17 mouse cellular contexts compared by ENCODE assay signal in genomic region chr7:67440806-67441205, GRCm38 (mm10).
A peak's percentile ranks its signal among the peaks of the same experiment; 100 is the strongest.
DNase-seq lines count a peak whose midpoint lies in the region; ATAC-seq and TF ChIP-seq lines count a peak whose summit lies in the region.
"Had no signal": no experiment of that assay in that cellular context is flagged by ENCODE, and none has a peak within 500 bp of the region (broad histone marks: within the 10 kb centered on the region; RNA-seq: fewer than 3 reads in every experiment).

No protein-coding gene starts in this region.

- WGBS in liver, postnatal 0 days (ENCODE audit: insufficient replicate concordance) = 80% methylated on average over 8 of the region's 8 CpGs

- H3K27ac ChIP-seq in liver, postnatal 0 days (ENCODE audit: low read depth) = no peak overlapping the region
- H3K27ac ChIP-seq: midbrain, embryonic 12.5 days; neural tube, embryonic 13.5 days had no signal

- H3K9ac ChIP-seq in liver, postnatal 0 days (replicated peaks) = no peak overlapping the region
- H3K9ac ChIP-seq: heart, embryonic 12.5 days; midbrain, embryonic 12.5 days; neural tube, embryonic 13.5 days had no signal

- TF ChIP-seq EP300 in liver, postnatal 0 days (IDR thresholded peaks at IDR 0.05; ENCODE audit: low read depth) = no peak

- no peaks in the 10 kb centered on the region for H3K27me3 ChIP-seq in liver, postnatal 0 days (ENCODE audit: insufficient read depth, low read length)
- H3K27me3 ChIP-seq: heart, embryonic 12.5 days; midbrain, embryonic 12.5 days; neural tube, embryonic 13.5 days had no signal

- ATAC-seq in frontal cortex, adult (ENCODE audit: low TSS enrichment) = no peak
- ATAC-seq in liver, postnatal 0 days = no peak

- peak; percentile 38 to 67 for DNase-seq in frontal cortex, postnatal 10 days (ENCODE audit: low spot score in 2 of 2)
- DNase-seq in right cerebral cortex, postnatal 10 days (ENCODE audit: low spot score in 2 of 2) = peak; percentile 86 to 91
- DNase-seq in right cerebral cortex, adult 2 months (ENCODE audit: low spot score in 2 of 2) = no peak
- peak; percentile 80 to 85 for DNase-seq in layer of hippocampus, postnatal 14 days (ENCODE audit: low spot score in 2 of 2)
- peak; percentile 45 to 76 for DNase-seq in thymus, postnatal 36 days
- DNase-seq in liver, postnatal 0 days = no peak
- no peak for DNase-seq in kidney, adult 11 months
- DNase-seq: embryo, embryonic 11 days; gastrocnemius, postnatal 10 days; kidney, adult 2 months; lung, postnatal 10 days; retina, postnatal 1 day had no signal

- no peak overlapping the region for H3K4me3 ChIP-seq in liver, postnatal 0 days (ENCODE audit: low read depth, low read length)
- H3K4me3 ChIP-seq: heart, embryonic 12.5 days; midbrain, embryonic 12.5 days; neural tube, embryonic 13.5 days had no signal

- H3K4me1 ChIP-seq in liver, postnatal 0 days (ENCODE audit: insufficient read depth) = peaks cover 28% of the 10 kb centered on the region

- H3K9me3 ChIP-seq in liver, postnatal 0 days (ENCODE audit: low read length) = no peaks in the 10 kb centered on the region
- H3K9me3 ChIP-seq: heart, embryonic 12.5 days; midbrain, embryonic 12.5 days; neural tube, embryonic 13.5 days had no signal

- no peak overlapping the region for H3K4me2 ChIP-seq in liver, postnatal 0 days (ENCODE audit: low read depth, low read length)
- H3K4me2 ChIP-seq: heart, embryonic 12.5 days; liver, embryonic 11.5 days; midbrain, embryonic 12.5 days; neural tube, embryonic 13.5 days had no signal

- no peaks in the 10 kb centered on the region for H3K36me3 ChIP-seq in liver, postnatal 0 days (replicated peaks; ENCODE audit: insufficient read depth, low read length)
- H3K36me3 ChIP-seq: heart, embryonic 12.5 days; midbrain, embryonic 12.5 days; neural tube, embryonic 13.5 days had no signal

- TF ChIP-seq CTCF in liver, postnatal 0 days (IDR thresholded peaks at IDR 0.05; ENCODE audit: low read depth) = no peak

Comparison
In these comparisons a context has a peak if more than half of its experiments do, and no peak if none do; other contexts are left out.
1. DNase-seq: peak in frontal cortex, postnatal 10 days (2 of 2), right cerebral cortex, postnatal 10 days (2 of 2), layer of hippocampus, postnatal 14 days (2 of 2) and thymus, postnatal 36 days (2 of 2); none in right cerebral cortex, adult 2 months (0 of 2), liver, postnatal 0 days (single experiment) and kidney, adult 11 months (single experiment).